Mouse (Mus musculus) ES-Bruce4 (cell line): ENCODE data around the gene Sertad4. TPM values are rescaled to one million over a fixed set of nuclear protein-coding genes. Genes with fewer than 3 reads are reported as not detected.

Experiments
- H3K27ac ChIP-seq: 2 replicates; pipeline ENCODE4 v1.5.1; 2012; ENCODE audit warnings: low read length, inconsistent platforms; ENCODE audit not compliant: insufficient read depth
- H3K27me3 ChIP-seq: 2 replicates; pipeline ENCODE4 v1.6.1; 2012; ENCODE audit warnings: mild to moderate bottlenecking, low read length, inconsistent platforms; ENCODE audit not compliant: control insufficient read depth, poor library complexity, insufficient read depth, severe bottlenecking
- H3K36me3 ChIP-seq: 2 replicates; pipeline ENCODE4 v1.6.1; 2012; ENCODE audit warnings: inconsistent platforms, mild to moderate bottlenecking, low read length, moderate library complexity; ENCODE audit not compliant: control insufficient read depth, poor library complexity, insufficient read depth, severe bottlenecking
- H3K4me1 ChIP-seq: one replicate; pipeline ENCODE4 v1.8.1; 2011; ENCODE audit warnings: low read length; ENCODE audit not compliant: control insufficient read depth, insufficient read depth
- H3K4me3 ChIP-seq: 2 replicates; pipeline ENCODE4 v1.5.1; 2011; ENCODE audit warnings: low read depth, mild to moderate bottlenecking, low read length
- H3K9ac ChIP-seq: 2 replicates; pipeline ENCODE4 v1.6.1; 2012; ENCODE audit warnings: low read depth, mild to moderate bottlenecking, inconsistent platforms; ENCODE audit not compliant: poor library complexity, severe bottlenecking
- H3K9me3 ChIP-seq: replicated peaks from 2 replicates; pipeline ENCODE4 v1.6.1; 2012; ENCODE audit warnings: mild to moderate bottlenecking, low read length, inconsistent platforms; ENCODE audit not compliant: control insufficient read depth, poor library complexity, insufficient read depth, severe bottlenecking
- CTCF ChIP-seq: IDR thresholded peaks from one replicate; pipeline ENCODE4 v1.8.1; 2011; ENCODE audit warnings: low read depth, low read length
- EP300 ChIP-seq: IDR thresholded peaks from 2 replicates; pipeline ENCODE4 v1.6.1; 2011; ENCODE audit warnings: low read depth, low read length; ENCODE audit not compliant: insufficient read depth
- POLR2A ChIP-seq: IDR thresholded peaks from one replicate; pipeline ENCODE4 v1.8.1; 2011; ENCODE audit warnings: low read length; ENCODE audit not compliant: insufficient read depth
- polyA plus RNA-seq: library from polyadenylated mRNA; stranded (reverse); fragments of >200 nt; gene quantifications from 2 replicates; pipeline ENCODE4 v1.2.4, GENCODE M21; 2011; ENCODE audit warnings: low read depth; ENCODE audit not compliant: missing spikeins, insufficient read depth, insufficient read length

Gene Sertad4
- polyA plus RNA-seq, 1 experiment, result 12.0 TPM

- H3K4me1 ChIP-seq, result no peaks in the 10 kb centered on the region
- no peaks in the 10 kb centered on the region for H3K36me3 ChIP-seq
- H3K9me3 ChIP-seq, result no peaks in the 10 kb centered on the region
- no peak overlapping the region for H3K9ac ChIP-seq
- H3K27me3 ChIP-seq, result no peaks in the 10 kb centered on the region
- no peak overlapping the region for H3K27ac ChIP-seq
- no peak overlapping the region for H3K4me3 ChIP-seq
- TF ChIP-seq EP300 (no peak), CTCF (no peak), POLR2A (no peak)
Measured at GRCm38 (mm10) chr1:192890716-192891115, 35.2 kb upstream of the Sertad4 start.

GRCm38 (mm10) chr1:192882617-192883295 lies 27.2 kb upstream of the Sertad4 start:
- no peak overlapping the region for H3K9ac ChIP-seq
- no peak overlapping the region for H3K4me3 ChIP-seq
- no peaks in the 10 kb centered on the region for H3K36me3 ChIP-seq
- no peaks in the 10 kb centered on the region for H3K9me3 ChIP-seq
- TF ChIP-seq CTCF (no peak), EP300 (no peak)
- H3K27ac ChIP-seq, result no peak overlapping the region
- H3K4me1 ChIP-seq, result no peaks in the 10 kb centered on the region
- H3K27me3 ChIP-seq, result no peaks in the 10 kb centered on the region

- Histone ChIP-seq H3K9me3 (no peaks in the 10 kb centered on the region), H3K27me3 (no peaks in the 10 kb centered on the region), H3K9ac (no peak overlapping the region), H3K4me3 (no peak overlapping the region), H3K4me1 (no peaks in the 10 kb centered on the region), H3K36me3 (no peaks in the 10 kb centered on the region), H3K27ac (no peak overlapping the region)
- no peak for TF ChIP-seq POLR2A
- no peak for TF ChIP-seq EP300
- no peak for TF ChIP-seq CTCF
Measured at GRCm38 (mm10) chr1:192880130-192880529, 24.6 kb upstream of the Sertad4 start.

GRCm38 (mm10) chr1:192879086-192879580 lies 23.6 kb upstream of the Sertad4 start:
- H3K27me3 ChIP-seq, result no peaks in the 10 kb centered on the region
- no peaks in the 10 kb centered on the region for H3K36me3 ChIP-seq
- no peak overlapping the region for H3K9ac ChIP-seq
- H3K27ac ChIP-seq, result no peak overlapping the region
- TF ChIP-seq POLR2A (no peak), EP300 (no peak), CTCF (no peak)
- no peaks in the 10 kb centered on the region for H3K9me3 ChIP-seq
- no peak overlapping the region for H3K4me3 ChIP-seq
- H3K4me1 ChIP-seq, result no peaks in the 10 kb centered on the region

- Histone ChIP-seq H3K27me3 (no peaks in the 10 kb centered on the region), H3K27ac (no peak overlapping the region), H3K9me3 (no peaks in the 10 kb centered on the region), H3K4me1 (peaks cover 3% of the 10 kb centered on the region), H3K4me3 (no peak overlapping the region), H3K36me3 (no peaks in the 10 kb centered on the region), H3K9ac (no peak overlapping the region)
- TF ChIP-seq EP300, result no peak
Measured at GRCm38 (mm10) chr1:192872841-192873240, 17.3 kb upstream of the Sertad4 start.

- H3K36me3 ChIP-seq, result no peaks in the 10 kb centered on the region
- no peak for TF ChIP-seq POLR2A
- TF ChIP-seq EP300, result no peak
- TF ChIP-seq CTCF, result no peak
- H3K4me1 ChIP-seq, result peaks cover 3% of the 10 kb centered on the region
- no peak overlapping the region for H3K4me3 ChIP-seq
- H3K27ac ChIP-seq, result no peak overlapping the region
- H3K9me3 ChIP-seq, result no peaks in the 10 kb centered on the region
- no peaks in the 10 kb centered on the region for H3K27me3 ChIP-seq
- no peak overlapping the region for H3K9ac ChIP-seq
Measured at GRCm38 (mm10) chr1:192869761-192870160, 14.2 kb upstream of the Sertad4 start.
